Mouse (Mus musculus) natural killer cell, adult 2 months (primary cell): ENCODE results near the gene Smim1.

Experiments used
- DNase-seq, 2 experiments: peaks; one replicate each; pipeline ENCODE4 v3.0.0; 2022; ENCODE audit warnings: low spot score in 2 of 2

Gene Smim1

GRCm38 (mm10) chr4:154025641-154026440 lies at the start of gene Smim1:
Smim1 (minus strand) TSS chr4:154026230.
- DNase-seq, result no peak

GRCm38 (mm10) chr4:154071941-154072340 lies 45.9 kb upstream of the Smim1 start:
- no peak for DNase-seq

GRCm38 (mm10) chr4:154071521-154071920 lies 45.5 kb upstream of the Smim1 start:
- DNase-seq, result no peak

DNA sequence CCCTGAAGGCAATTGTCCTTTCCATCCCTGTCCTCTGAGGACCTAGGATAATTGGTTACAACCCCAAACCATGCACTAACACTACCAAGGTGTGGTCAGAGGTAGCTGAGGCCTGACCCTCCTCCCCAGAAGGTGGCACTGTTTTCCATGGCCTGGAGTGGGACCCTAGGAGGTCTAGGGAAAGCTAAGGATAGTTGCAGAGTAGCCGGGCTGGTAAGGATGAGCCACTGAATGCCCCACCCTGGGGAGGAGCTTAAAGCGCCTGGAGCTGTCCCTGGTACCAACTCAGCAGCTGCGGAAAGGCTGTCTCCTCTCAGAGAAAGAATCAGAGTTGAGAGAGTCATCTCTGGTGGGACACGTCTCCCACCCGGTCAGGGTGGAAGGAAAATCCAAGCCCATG lies 44.9 kb upstream of the Smim1 start:
- DNase-seq, result no peak

DNA sequence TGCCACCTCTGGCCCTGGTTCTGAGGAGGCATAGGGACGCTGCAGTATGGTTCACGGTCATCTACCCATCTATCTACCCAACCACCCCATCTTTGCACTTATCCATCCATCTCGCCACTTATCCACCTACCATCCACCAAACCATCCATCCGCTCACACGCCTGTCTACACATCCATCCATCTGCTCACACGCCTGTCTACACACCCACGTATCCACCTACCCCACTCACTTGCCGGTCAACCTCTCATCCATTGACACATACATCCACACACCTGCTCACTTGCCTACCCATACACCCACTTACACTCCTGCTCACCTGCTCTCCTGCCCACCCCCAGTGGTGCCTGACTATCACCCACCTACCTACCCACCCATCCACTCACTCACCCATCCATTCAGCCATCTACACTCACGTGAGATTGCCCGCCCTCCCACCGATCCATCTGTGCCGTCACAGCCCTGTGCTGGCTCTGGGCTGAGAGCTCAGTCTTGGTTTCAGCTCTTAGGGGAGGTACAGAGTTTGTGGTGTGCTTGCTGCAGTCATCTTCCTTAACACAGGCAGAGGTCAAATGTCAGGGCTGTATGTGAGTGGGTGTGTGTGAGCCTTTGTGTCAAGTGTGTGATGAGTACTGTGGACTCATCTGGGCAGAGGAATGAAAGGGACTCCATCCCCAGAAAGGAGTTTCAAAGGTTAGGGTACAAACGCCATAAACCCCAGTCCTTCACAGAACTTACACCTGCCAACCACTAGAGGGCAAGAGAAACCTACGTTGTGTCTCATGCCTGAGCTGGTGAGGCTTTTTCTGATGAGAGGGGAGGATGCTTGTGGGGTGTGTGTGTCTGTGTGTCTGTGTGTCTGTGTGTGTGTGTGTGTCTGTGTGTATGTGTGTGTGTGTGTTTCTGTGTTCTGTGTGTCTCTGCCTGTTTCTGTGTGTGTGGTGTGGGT lies 39.1 kb upstream of the Smim1 start:
- peak in 1 of 2 experiments; percentile 7 for DNase-seq

- no peak for DNase-seq
Observed at GRCm38 (mm10) chr4:154057696-154058095, 31.7 kb upstream of the Smim1 start.

- DNase-seq, result no peak
Observed at GRCm38 (mm10) chr4:154056661-154057060, 30.6 kb upstream of the Smim1 start.

GRCm38 (mm10) chr4:154056046-154056445 lies 30.0 kb upstream of the Smim1 start:
- DNase-seq, result no peak

DNA sequence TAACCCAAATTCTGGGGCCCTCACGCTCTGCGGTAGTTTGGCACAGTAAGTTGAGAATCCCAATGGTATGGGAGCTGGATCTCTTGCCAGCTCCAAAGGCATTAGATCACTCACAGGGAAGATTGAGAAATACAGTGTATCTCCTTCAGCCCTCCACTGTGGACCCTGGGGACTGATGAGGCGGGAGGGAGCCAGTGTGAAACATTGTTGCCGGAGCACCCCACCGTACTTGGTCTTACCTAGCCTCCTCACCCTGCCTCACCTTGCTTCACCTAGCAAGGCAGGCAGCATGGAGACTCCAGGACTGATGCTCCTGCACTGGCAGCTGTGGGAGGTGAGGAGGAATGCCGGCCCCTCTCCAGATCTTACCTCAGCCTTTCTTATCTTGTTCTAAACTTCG lies 29.5 kb upstream of the Smim1 start:
- no peak for DNase-seq

DNA sequence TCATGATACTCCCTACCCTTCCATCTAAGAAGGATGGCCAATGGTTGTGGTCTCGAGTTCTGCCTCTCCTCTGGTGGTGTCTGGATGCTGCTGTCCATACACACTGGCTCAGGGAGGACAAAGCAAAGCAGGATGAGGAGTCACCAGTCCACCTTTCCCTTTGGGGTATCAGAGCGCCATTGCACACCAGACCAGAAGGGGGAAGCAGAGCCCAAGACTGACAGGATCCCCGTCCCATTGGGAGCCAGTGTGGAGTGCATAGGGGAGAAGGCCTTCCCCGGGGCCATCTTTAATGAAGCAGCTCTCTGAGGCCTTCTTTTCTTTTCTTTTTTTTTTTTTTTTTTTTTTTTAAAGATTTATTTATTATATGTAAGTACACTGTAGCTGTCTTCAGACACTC lies 27.0 kb upstream of the Smim1 start:
- DNase-seq, result no peak

DNA sequence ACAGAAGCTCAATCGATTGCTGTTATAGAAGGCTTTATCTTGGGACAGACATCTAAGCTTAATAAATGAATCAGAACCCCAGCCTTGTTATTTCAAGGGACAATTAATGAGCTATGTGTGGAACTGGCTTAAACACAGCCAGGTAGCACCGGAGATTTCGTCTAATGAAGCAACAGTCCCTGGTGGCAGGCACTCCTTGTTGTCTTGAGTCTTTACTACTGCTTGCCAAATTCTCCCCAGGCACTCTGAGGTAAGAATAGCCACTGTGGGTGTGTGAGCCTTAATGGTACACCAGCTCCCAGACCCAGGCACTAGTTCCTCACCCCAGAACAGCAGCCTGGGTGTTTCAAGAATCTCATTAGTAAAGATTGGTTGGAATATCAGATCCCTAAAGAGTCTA lies 25.4 kb upstream of the Smim1 start:
- DNase-seq, result no peak

DNA sequence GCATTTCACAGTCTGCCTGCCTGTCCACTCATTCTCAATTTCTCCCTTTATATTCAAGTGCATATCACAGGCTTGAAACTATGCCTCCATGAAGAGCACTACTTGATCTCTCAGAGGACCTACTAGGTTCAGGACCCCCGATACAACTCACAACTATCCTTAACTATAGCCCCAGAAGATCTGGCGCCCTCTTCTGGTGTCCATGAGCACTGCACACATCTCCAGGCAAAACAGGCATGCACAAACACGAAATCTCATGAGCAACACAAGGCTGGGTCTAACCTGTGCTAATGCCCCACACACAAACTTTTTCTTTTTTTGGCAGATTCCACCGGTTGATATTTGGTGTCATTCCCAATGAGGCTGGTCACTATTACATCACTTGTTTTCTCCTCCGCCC lies 19.8 kb upstream of the Smim1 start:
- no peak for DNase-seq

GRCm38 (mm10) chr4:154042577-154042976 lies 16.5 kb upstream of the Smim1 start, which contains the start of gene Ccdc27:
Ccdc27 (minus strand) TSS chr4:154042677.
- no peak for DNase-seq

- DNase-seq, result no peak
Observed at GRCm38 (mm10) chr4:154037123-154037522, 11.1 kb upstream of the Smim1 start.

DNA sequence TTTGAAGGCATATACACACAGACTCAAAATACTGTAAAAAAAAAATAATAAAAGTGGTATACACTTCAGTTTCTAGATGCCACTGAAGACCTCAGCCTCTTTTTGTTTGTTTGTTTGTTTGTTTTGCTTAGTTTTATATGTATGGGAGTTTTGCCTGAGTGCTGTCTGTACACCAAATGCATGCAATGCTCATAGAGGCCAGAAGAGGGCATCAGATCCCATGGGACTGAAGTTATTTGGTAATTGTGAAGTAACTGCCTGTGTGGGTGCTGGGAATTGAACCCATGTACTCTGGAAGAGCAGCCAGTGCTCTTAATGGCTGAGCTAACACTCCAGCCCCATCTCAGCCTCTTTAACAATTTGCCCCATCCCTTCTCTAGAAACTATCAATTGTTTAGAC lies 2.6 kb upstream of the Smim1 start:
- peak in 1 of 2 experiments; percentile 11 for DNase-seq

DNA sequence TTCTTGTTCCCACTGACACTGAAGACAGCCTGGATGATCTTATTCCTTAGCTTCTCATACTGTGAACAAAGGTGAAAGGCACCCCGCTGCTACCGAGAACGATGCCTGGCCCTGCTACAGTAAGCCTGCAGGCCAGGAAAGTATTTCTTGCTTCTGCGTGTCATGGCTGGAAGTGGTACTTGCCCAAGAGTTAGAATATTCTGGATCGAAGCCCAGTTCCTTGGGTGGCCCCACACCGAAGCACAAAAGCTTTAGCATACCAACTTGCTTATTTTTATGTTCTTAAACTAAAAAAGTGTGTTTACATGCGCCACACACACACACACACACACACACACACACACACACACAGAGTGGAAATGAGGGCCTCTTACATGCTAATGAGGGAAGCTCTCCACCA lies 2.0 kb upstream of the Smim1 start:
- no peak for DNase-seq

DNA sequence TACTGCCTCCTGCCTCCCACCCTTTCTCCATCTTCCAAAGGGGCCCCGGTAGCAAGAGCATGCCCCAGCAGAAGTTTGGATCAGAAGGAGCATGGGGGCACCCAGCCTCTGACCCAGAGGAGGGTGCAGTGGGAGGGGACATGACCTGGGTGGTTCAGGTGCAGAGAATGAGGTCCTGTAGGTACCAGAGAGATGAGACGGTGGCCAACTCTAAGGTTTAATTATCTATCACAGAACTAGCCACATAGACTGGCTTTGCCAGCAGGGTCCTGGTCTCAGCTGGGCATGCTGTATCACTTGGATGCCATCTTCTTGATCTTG lies 371 bp upstream of the Smim1 start:
- no peak for DNase-seq

- DNase-seq, result no peak
Observed at GRCm38 (mm10) chr4:154024729-154025521, 1.1 kb downstream of the Smim1 start.

DNA sequence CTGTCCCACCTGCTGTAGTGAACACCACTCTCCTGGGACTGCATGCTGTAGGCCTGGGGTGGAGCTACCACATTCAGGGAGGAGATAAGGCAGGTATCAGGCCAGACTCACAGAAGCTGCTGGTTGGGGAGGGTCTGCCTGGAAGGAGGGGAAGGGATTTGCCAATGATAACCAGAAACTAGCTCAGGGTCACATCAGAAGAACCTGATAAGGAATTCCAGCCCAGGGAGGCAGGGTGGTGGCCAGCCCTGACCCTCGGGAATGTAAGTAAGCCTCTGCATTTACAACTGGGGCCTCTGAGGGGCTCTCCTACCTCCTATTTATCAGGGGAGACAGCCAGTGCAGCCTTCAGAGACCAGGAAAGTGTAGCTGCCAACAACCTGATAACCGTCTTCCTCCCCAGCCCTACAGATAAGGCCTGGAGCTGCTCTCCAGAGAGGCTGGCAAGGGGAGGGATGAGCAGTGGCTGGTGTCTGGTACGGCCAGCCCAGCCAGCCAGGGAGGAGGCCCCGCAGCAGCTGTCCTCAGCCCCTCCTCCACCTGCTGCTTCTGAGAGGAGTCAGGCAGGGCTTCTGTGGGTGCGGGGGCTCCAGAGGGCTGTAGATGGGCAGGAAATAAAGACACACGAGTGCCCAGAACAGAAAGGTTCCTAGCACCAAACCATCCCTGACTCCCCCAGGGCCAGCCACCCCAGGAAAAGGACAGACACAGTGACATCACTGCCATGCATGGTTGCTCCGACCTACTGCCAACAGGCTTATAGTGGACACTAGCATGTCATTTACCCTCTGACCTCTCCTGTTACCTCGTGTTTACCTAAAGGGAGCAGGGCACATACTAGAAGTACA lies 2.1 kb downstream of the Smim1 start:
- DNase-seq, result no peak

DNA sequence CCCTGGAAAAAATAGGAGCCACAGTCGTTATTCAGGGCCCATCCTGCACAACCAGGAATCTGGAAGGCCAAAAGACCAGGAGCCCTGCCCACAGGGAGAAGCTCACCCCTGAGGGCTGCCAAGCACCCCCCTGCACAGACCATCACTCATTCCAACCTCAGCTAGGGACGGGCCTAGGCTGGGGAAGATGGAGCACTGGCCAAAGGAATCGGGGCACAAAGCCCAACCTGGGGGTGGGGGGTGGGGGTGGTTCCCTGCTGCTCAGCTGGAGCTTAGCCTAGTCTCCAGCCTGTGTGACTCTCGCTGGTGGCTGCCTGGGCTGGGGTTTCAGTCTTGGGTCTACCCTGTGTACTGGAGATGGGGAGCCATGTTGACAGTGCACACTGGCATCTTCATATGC lies 3.2 kb downstream of the Smim1 start:
- DNase-seq, result no peak

- DNase-seq, result no peak
Observed at GRCm38 (mm10) chr4:154022407-154022806, 3.6 kb downstream of the Smim1 start.
